Mouse (Mus musculus): ENCODE data around the gene Mfng. TPM values are rescaled to one million over a fixed set of nuclear protein-coding genes. Genes with fewer than 3 reads are reported as not detected.

Gene Mfng
- polyA plus RNA-seq, 1 experiment from 2014 or later: 8.3 TPM

GRCm38 (mm10) chr15:78744206-78744605 is 29.1 kb downstream of the Mfng start:
- no peak for ATAC-seq (ENCODE audit: insufficient number of reproducible peaks, insufficient read depth, low FRiP score, low read depth)
- H3K9ac ChIP-seq (ENCODE audit: low read length): no peak overlapping the region
- H3K27me3 ChIP-seq (ENCODE audit: control insufficient read depth, insufficient read depth, low read length): no peaks in the 10 kb centered on the region
- WGBS: 6% methylated on average over 5 of the region's 5 CpGs
- no peak overlapping the region for H3K4me2 ChIP-seq (ENCODE audit: low read length)
- no peaks in the 10 kb centered on the region for H3K9me3 ChIP-seq (ENCODE audit: control insufficient read depth, low read length)
- no peaks in the 10 kb centered on the region for H3K4me1 ChIP-seq (ENCODE audit: control insufficient read depth in 2 of 2, insufficient read depth in 2 of 2, low read length in 2 of 2)
- H3K27ac ChIP-seq (replicated peaks in 1 of 2; ENCODE audit: control insufficient read depth in 1 of 2, insufficient read depth in 1 of 2, low read depth in 2 of 2, low read length in 2 of 2): no peak overlapping the region
- no peaks in the 10 kb centered on the region for H3K36me3 ChIP-seq (ENCODE audit: control insufficient read depth, insufficient read depth, low read length)
- H3K4me3 ChIP-seq (ENCODE audit: control insufficient read depth in 1 of 2, insufficient read depth in 1 of 2, low read depth in 1 of 2, low read length in 2 of 2): no peak overlapping the region

- 95% methylated on average over 10 of the region's 10 CpGs for WGBS
- no peak overlapping the region for H3K4me2 ChIP-seq (ENCODE audit: low read length)
- no peaks in the 10 kb centered on the region for H3K9me3 ChIP-seq (ENCODE audit: control insufficient read depth, low read length)
- no peak overlapping the region for H3K9ac ChIP-seq (ENCODE audit: low read length)
- H3K27ac ChIP-seq (replicated peaks in 1 of 2; ENCODE audit: control insufficient read depth in 1 of 2, insufficient read depth in 1 of 2, low read depth in 2 of 2, low read length in 2 of 2): no peak overlapping the region
- H3K36me3 ChIP-seq (ENCODE audit: control insufficient read depth, insufficient read depth, low read length): no peaks in the 10 kb centered on the region
- no peak overlapping the region for H3K4me3 ChIP-seq (ENCODE audit: control insufficient read depth in 1 of 2, insufficient read depth in 1 of 2, low read depth in 1 of 2, low read length in 2 of 2)
- H3K4me1 ChIP-seq (ENCODE audit: control insufficient read depth in 2 of 2, insufficient read depth in 2 of 2, low read length in 2 of 2): no peaks in the 10 kb centered on the region
- no peak for ATAC-seq (ENCODE audit: insufficient number of reproducible peaks, insufficient read depth, low FRiP score, low read depth)
- no peaks in the 10 kb centered on the region for H3K27me3 ChIP-seq (ENCODE audit: control insufficient read depth, insufficient read depth, low read length)
Observed at GRCm38 (mm10) chr15:78742831-78743230, 30.4 kb downstream of the Mfng start.

- Histone ChIP-seq H3K36me3 (ENCODE audit: control insufficient read depth, insufficient read depth, low read length) (no peaks in the 10 kb centered on the region), H3K9me3 (ENCODE audit: control insufficient read depth, low read length) (no peaks in the 10 kb centered on the region), H3K27ac (replicated peaks in 1 of 2; ENCODE audit: control insufficient read depth in 1 of 2, insufficient read depth in 1 of 2, low read depth in 2 of 2, low read length in 2 of 2) (no peak overlapping the region), H3K4me3 (ENCODE audit: control insufficient read depth in 1 of 2, insufficient read depth in 1 of 2, low read depth in 1 of 2, low read length in 2 of 2) (no peak overlapping the region), H3K9ac (ENCODE audit: low read length) (no peak overlapping the region), H3K4me2 (ENCODE audit: low read length) (no peak overlapping the region), H3K4me1 (ENCODE audit: control insufficient read depth in 2 of 2, insufficient read depth in 2 of 2, low read length in 2 of 2) (no peaks in the 10 kb centered on the region), H3K27me3 (ENCODE audit: control insufficient read depth, insufficient read depth, low read length) (peaks cover 12% of the 10 kb centered on the region)
- no peak for ATAC-seq (ENCODE audit: insufficient number of reproducible peaks, insufficient read depth, low FRiP score, low read depth)
- 44% methylated on average over 12 of the region's 12 CpGs for WGBS
Observed at GRCm38 (mm10) chr15:78740662-78741061, 32.6 kb downstream of the Mfng start.

GRCm38 (mm10) chr15:78737146-78737545 is 36.1 kb downstream of the Mfng start:
- Histone ChIP-seq H3K27me3 (ENCODE audit: control insufficient read depth, insufficient read depth, low read length) (peaks cover 23% of the 10 kb centered on the region), H3K4me2 (ENCODE audit: low read length) (no peak overlapping the region), H3K27ac (replicated peaks in 1 of 2; ENCODE audit: control insufficient read depth in 1 of 2, insufficient read depth in 1 of 2, low read depth in 2 of 2, low read length in 2 of 2) (no peak overlapping the region), H3K9me3 (ENCODE audit: control insufficient read depth, low read length) (no peaks in the 10 kb centered on the region), H3K4me3 (ENCODE audit: control insufficient read depth in 1 of 2, insufficient read depth in 1 of 2, low read depth in 1 of 2, low read length in 2 of 2) (no peak overlapping the region), H3K9ac (ENCODE audit: low read length) (no peak overlapping the region), H3K36me3 (ENCODE audit: control insufficient read depth, insufficient read depth, low read length) (no peaks in the 10 kb centered on the region), H3K4me1 (ENCODE audit: control insufficient read depth in 2 of 2, insufficient read depth in 2 of 2, low read length in 2 of 2) (no peaks in the 10 kb centered on the region)
- no peak for ATAC-seq (ENCODE audit: insufficient number of reproducible peaks, insufficient read depth, low FRiP score, low read depth)
- WGBS: 40% methylated on average over 6 of the region's 6 CpGs

GRCm38 (mm10) chr15:78736681-78737100 is 36.6 kb downstream of the Mfng start:
- 46% methylated on average over 7 of the region's 7 CpGs for WGBS
- no peaks in the 10 kb centered on the region for H3K4me1 ChIP-seq (ENCODE audit: control insufficient read depth in 2 of 2, insufficient read depth in 2 of 2, low read length in 2 of 2)
- H3K27me3 ChIP-seq (ENCODE audit: control insufficient read depth, insufficient read depth, low read length): peaks cover 23% of the 10 kb centered on the region
- H3K27ac ChIP-seq (replicated peaks in 1 of 2; ENCODE audit: control insufficient read depth in 1 of 2, insufficient read depth in 1 of 2, low read depth in 2 of 2, low read length in 2 of 2): no peak overlapping the region
- no peak for ATAC-seq (ENCODE audit: insufficient number of reproducible peaks, insufficient read depth, low FRiP score, low read depth)
- no peak overlapping the region for H3K4me3 ChIP-seq (ENCODE audit: control insufficient read depth in 1 of 2, insufficient read depth in 1 of 2, low read depth in 1 of 2, low read length in 2 of 2)
- no peak overlapping the region for H3K9ac ChIP-seq (ENCODE audit: low read length)
- H3K9me3 ChIP-seq (ENCODE audit: control insufficient read depth, low read length): no peaks in the 10 kb centered on the region
- no peak overlapping the region for H3K4me2 ChIP-seq (ENCODE audit: low read length)
- no peaks in the 10 kb centered on the region for H3K36me3 ChIP-seq (ENCODE audit: control insufficient read depth, insufficient read depth, low read length)

- H3K4me2 ChIP-seq (ENCODE audit: low read length): no peak overlapping the region
- H3K27me3 ChIP-seq (ENCODE audit: control insufficient read depth, insufficient read depth, low read length): peaks cover 23% of the 10 kb centered on the region
- H3K9ac ChIP-seq (ENCODE audit: low read length): no peak overlapping the region
- H3K4me1 ChIP-seq (ENCODE audit: control insufficient read depth in 2 of 2, insufficient read depth in 2 of 2, low read length in 2 of 2): no peaks in the 10 kb centered on the region
- H3K27ac ChIP-seq (replicated peaks in 1 of 2; ENCODE audit: control insufficient read depth in 1 of 2, insufficient read depth in 1 of 2, low read depth in 2 of 2, low read length in 2 of 2): no peak overlapping the region
- no peak for ATAC-seq (ENCODE audit: insufficient number of reproducible peaks, insufficient read depth, low FRiP score, low read depth)
- WGBS: 66% methylated on average over 3 of the region's 3 CpGs
- no peaks in the 10 kb centered on the region for H3K36me3 ChIP-seq (ENCODE audit: control insufficient read depth, insufficient read depth, low read length)
- H3K4me3 ChIP-seq (ENCODE audit: control insufficient read depth in 1 of 2, insufficient read depth in 1 of 2, low read depth in 1 of 2, low read length in 2 of 2): no peak overlapping the region
- no peaks in the 10 kb centered on the region for H3K9me3 ChIP-seq (ENCODE audit: control insufficient read depth, low read length)
Observed at GRCm38 (mm10) chr15:78736181-78736579, 37.1 kb downstream of the Mfng start.

- Histone ChIP-seq H3K4me2 (ENCODE audit: low read length) (no peak overlapping the region), H3K4me1 (ENCODE audit: control insufficient read depth in 2 of 2, insufficient read depth in 2 of 2, low read length in 2 of 2) (no peaks in the 10 kb centered on the region), H3K4me3 (ENCODE audit: control insufficient read depth in 1 of 2, insufficient read depth in 1 of 2, low read depth in 1 of 2, low read length in 2 of 2) (no peak overlapping the region), H3K9ac (ENCODE audit: low read length) (no peak overlapping the region), H3K27ac (replicated peaks in 1 of 2; ENCODE audit: control insufficient read depth in 1 of 2, insufficient read depth in 1 of 2, low read depth in 2 of 2, low read length in 2 of 2) (no peak overlapping the region), H3K9me3 (ENCODE audit: control insufficient read depth, low read length) (no peaks in the 10 kb centered on the region), H3K36me3 (ENCODE audit: control insufficient read depth, insufficient read depth, low read length) (no peaks in the 10 kb centered on the region), H3K27me3 (ENCODE audit: control insufficient read depth, insufficient read depth, low read length) (peaks cover 23% of the 10 kb centered on the region)
- ATAC-seq (ENCODE audit: insufficient number of reproducible peaks, insufficient read depth, low FRiP score, low read depth): no peak
- WGBS: 41% methylated on average over 17 of the region's 17 CpGs
Observed at GRCm38 (mm10) chr15:78735431-78736180, 37.7 kb downstream of the Mfng start.

- no peak overlapping the region for H3K9ac ChIP-seq (ENCODE audit: low read length)
- H3K4me1 ChIP-seq (ENCODE audit: control insufficient read depth in 2 of 2, insufficient read depth in 2 of 2, low read length in 2 of 2): no peaks in the 10 kb centered on the region
- WGBS: 50% methylated on average over 4 of the region's 4 CpGs
- H3K36me3 ChIP-seq (ENCODE audit: control insufficient read depth, insufficient read depth, low read length): no peaks in the 10 kb centered on the region
- H3K9me3 ChIP-seq (ENCODE audit: control insufficient read depth, low read length): no peaks in the 10 kb centered on the region
- peaks cover 22% of the 10 kb centered on the region for H3K27me3 ChIP-seq (ENCODE audit: control insufficient read depth, insufficient read depth, low read length)
- no peak overlapping the region for H3K4me3 ChIP-seq (ENCODE audit: control insufficient read depth in 1 of 2, insufficient read depth in 1 of 2, low read depth in 1 of 2, low read length in 2 of 2)
- H3K27ac ChIP-seq (replicated peaks in 1 of 2; ENCODE audit: control insufficient read depth in 1 of 2, insufficient read depth in 1 of 2, low read depth in 2 of 2, low read length in 2 of 2): no peak overlapping the region
- ATAC-seq (ENCODE audit: insufficient number of reproducible peaks, insufficient read depth, low FRiP score, low read depth): no peak
- H3K4me2 ChIP-seq (ENCODE audit: low read length): no peak overlapping the region
Observed at GRCm38 (mm10) chr15:78731830-78732229, 41.4 kb downstream of the Mfng start.
